Mouse (Mus musculus) myocyte (in vitro differentiated cells): ENCODE data around the gene Apba1.

Experiments used
- E2F4 ChIP-seq: IDR thresholded peaks from one replicate; pipeline ENCODE4 v1.6.1; 2011; ENCODE audit warnings: mild to moderate bottlenecking, control low read depth, moderate library complexity; ENCODE audit not compliant: insufficient read depth
- MAX ChIP-seq: IDR thresholded peaks from one replicate; pipeline ENCODE4 v1.6.1; 2011; ENCODE audit warnings: low read depth, mild to moderate bottlenecking, control low read depth
- MYOG ChIP-seq, 3 experiments: IDR thresholded peaks; one replicate each; pipeline ENCODE4 v1.6.1; 2011; ENCODE audit warnings: control low read depth in 2 of 3, low read depth in 2 of 3, mild to moderate bottlenecking in 2 of 3; ENCODE audit not compliant: insufficient read length in 2 of 3, control insufficient read depth in 1 of 3, insufficient read depth in 1 of 3
- POLR2A ChIP-seq: IDR thresholded peaks from one replicate; pipeline ENCODE4 v1.6.1; 2011; ENCODE audit warnings: low read depth, mild to moderate bottlenecking, control low read depth, moderate library complexity; ENCODE audit not compliant: insufficient read length
- POLR2AphosphoS2 ChIP-seq: IDR thresholded peaks from one replicate; pipeline ENCODE4 v1.6.1; 2011; ENCODE audit warnings: low read depth, control low read depth; ENCODE audit not compliant: insufficient read length
- SRF ChIP-seq: IDR thresholded peaks from one replicate; pipeline ENCODE4 v1.6.1; 2011; ENCODE audit warnings: low read depth; ENCODE audit not compliant: control insufficient read depth, insufficient read length
- TCF12 ChIP-seq: IDR thresholded peaks from one replicate; pipeline ENCODE4 v1.6.1; 2011; ENCODE audit warnings: mild to moderate bottlenecking, control low read depth; ENCODE audit not compliant: poor library complexity, insufficient read depth, severe bottlenecking
- USF1 ChIP-seq: IDR thresholded peaks from one replicate; pipeline ENCODE4 v1.6.1; 2011; ENCODE audit warnings: low read depth, mild to moderate bottlenecking, control low read depth, moderate library complexity

GRCm38 (mm10) chr19:23810976-23811375 lies 52.3 kb downstream of the Apba1 start:
- TF ChIP-seq MAX (no peak), POLR2AphosphoS2 (no peak), MYOG (IDR thresholded peaks at IDR 0.05; ENCODE audit: control insufficient read depth in 1 of 3, insufficient read depth in 1 of 3, insufficient read length in 2 of 3, low read depth in 2 of 3) (no peak), POLR2A (no peak), E2F4 (no peak), TCF12 (no peak), SRF (no peak), USF1 (no peak)
